Mouse (Mus musculus): Measurements from ENCODE around the gene Atg13. TPM values are rescaled to one million over a fixed set of nuclear protein-coding genes. Genes with fewer than 3 reads are reported as not detected.

Gene Atg13
- 10 to 100 TPM; 28.7 to 34.9 TPM for polyA plus RNA-seq (2017; shearing (Covaris generic))

GRCm38 (mm10) chr2:91710272-91711234 lies at the start of gene Atg13, which contains the start of gene Harbi1:
Gene Atg13, minus strand, starts transcription at chr2:91710576.
Gene Harbi1, plus strand, starts transcription at chr2:91710852.
- peak; percentile 97 for ATAC-seq

DNA sequence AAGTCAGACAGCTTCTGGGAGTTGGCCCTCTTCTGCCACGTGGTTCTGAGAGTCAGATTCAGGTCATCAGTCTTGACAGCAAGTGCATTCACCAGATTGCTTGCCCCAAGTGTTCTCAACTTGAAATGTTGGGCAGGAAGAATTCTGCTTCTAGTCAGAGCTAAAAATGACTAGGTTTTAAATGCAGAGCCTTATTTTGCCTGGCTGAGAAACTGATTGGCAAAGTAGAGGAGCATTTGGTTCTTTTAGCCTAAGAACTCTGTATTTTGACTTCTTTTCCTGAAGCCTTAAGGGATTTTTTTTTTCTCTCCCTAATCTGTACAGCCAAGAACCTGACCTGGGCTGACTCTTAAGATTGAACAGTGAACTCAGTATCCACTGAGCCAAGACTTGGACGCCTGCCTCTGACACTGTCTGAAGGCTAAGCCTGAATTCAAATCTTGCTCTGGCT lies 39.5 kb upstream of the Atg13 start:
- ATAC-seq, result no peak

DNA sequence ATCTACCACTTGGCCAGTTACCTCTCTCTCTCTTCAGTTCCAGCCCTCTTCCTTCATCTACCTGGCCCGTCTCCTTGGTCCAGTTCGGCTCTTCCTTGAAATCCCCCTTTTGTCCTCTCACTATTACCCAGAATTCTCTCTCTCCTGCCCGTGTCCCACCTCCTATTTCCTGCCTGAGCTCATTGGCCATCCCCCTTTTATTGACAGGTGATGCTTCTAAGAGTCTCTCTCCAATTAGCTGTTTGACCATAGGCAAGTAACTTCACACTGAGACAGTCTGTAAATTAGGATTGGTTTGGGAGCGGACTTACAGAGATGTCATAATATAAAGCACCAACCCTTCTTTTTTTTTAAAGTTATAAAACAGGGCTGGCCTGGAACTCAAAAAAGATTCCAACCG lies 34.3 kb upstream of the Atg13 start:
- no peak for ATAC-seq

- no peak for ATAC-seq
These were observed 29.2 kb upstream of the Atg13 start for GRCm38 (mm10) chr2:91739586-91739985.

GRCm38 (mm10) chr2:91735221-91735620 lies 24.8 kb upstream of the Atg13 start:
- ATAC-seq, result no peak

GRCm38 (mm10) chr2:91729971-91730821 lies 19.8 kb upstream of the Atg13 start, which contains the start of gene Ambra1:
Gene Ambra1, plus strand, starts transcription at chr2:91730134.
- peak; percentile 83 for ATAC-seq

DNA sequence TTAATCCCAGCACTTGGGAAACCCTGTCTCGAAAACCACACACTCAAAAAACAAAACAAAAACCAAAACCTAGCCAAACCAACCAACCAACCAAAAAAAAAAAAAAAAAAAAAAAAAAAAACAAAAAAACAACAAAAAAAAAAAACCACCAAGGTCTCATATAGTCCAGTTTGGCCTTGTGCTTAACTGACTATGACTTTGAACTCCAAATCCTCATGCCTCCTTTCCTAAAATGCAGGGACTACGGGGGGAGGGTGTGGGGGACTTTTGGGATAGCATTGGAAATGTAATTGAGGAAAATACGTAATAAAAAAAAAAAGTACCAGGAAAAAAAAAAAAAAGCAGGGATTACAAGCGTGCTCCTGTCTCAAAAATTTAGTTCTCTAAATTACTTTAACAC lies 19.2 kb upstream of the Atg13 start:
- ATAC-seq, result no peak

GRCm38 (mm10) chr2:91727011-91727410 lies 16.6 kb upstream of the Atg13 start:
- ATAC-seq, result no peak

DNA sequence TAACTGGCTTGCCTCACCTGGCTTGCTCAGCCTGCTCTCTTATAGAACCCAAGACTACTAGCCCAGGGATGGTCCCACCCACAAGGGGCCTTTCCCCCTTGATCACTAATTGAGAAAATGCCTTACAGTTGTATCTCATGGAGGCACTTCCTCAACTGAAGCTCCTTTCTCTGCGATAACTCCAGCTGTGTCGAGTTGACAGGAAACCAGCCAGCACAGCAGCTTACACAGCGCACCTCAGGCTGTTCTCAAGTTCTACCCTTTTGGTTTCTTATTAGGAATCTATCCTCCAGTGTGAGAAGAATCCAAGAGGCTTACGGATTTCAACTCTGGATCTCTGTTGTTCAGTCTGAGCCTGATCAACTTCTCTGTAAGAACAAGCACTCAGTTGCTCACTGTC lies 15.1 kb upstream of the Atg13 start:
- ATAC-seq, result peak; percentile 13

- ATAC-seq, result no peak
These were observed 14.3 kb upstream of the Atg13 start for GRCm38 (mm10) chr2:91724716-91725115.

DNA sequence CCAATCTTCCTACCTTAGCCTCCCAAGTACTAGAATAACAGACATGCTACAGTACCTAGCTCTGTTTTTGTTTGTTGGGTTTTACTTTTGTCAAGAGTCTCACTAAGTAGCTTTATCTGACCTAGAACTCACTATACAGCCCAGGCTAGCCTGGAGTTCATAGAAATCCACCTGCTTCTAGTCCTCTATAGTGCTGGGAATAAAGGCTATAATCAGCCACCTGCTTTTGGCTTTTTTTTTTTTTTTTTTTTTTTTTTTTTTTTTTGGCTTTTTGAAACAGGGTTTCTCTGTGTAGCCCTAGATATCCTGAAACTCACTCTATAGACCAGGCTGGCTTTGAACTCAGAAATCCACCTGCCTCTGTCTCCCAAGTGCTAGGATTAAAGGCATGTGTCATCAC lies 13.6 kb upstream of the Atg13 start:
- no peak for ATAC-seq

GRCm38 (mm10) chr2:91723382-91723781 lies 13.0 kb upstream of the Atg13 start:
- ATAC-seq, result no peak

DNA sequence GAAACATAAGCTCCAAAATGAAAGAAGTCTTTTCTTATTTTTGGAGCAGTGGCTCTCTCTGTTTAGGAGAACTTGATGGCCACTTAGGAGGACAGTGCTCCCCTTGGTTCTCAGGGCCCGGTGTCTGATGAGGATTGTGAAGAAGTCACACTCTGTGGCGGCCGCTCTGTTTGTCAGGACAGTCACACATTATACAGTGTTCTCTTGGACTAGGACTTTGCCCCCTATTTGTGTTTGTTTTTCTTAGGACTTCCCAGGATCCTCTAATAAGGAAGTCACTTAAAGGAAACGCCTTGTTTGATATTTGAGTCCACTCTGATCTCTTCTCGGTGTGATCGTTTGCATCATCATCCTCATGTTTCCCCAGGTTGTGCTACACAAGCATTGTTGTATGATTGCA lies 7.9 kb upstream of the Atg13 start:
- no peak for ATAC-seq

- ATAC-seq, result no peak
These were observed 4.5 kb upstream of the Atg13 start for GRCm38 (mm10) chr2:91714921-91715320.

- no peak for ATAC-seq
These were observed 1.0 kb upstream of the Atg13 start for GRCm38 (mm10) chr2:91711256-91711925.

- ATAC-seq, result no peak
These were observed 2.0 kb downstream of the Atg13 start for GRCm38 (mm10) chr2:91708361-91708760.

DNA sequence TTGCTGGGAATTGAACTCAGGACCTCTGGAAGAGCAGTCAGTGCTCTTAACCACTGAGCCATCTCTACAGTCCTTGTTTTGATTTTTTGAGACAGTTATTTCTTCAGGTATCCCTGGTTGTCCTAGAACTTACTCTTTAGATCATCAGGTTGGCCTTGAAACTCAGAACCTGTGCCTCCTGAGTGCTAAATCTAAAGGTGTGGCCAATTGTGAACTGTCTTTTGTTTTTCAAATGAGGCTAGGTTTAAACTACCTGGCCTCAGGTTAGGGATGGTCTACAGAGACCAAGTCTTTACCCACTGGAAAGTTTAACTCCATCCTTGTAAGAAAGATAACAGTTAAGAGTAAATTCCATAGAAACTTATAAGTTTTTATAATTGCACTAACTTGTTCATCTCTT lies 3.9 kb downstream of the Atg13 start:
- no peak for ATAC-seq

DNA sequence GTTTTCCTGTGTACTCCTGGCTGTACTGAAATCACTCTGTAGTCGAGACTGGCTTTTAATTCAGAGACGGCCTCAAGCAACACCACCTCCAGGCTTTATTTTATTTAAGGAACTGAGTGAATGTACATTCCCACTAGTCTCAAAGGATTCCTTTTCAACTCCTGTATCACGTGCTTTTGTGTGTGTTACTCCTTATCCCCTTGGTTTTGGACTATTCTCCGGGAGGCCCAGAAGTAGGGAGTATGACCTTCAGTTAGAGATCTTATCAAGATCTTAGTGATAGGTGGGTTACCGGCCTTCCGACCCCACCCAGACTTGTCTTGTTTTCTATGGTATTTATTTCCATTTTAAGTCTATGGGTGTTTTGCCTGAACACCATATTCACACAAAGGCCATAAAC lies 4.6 kb downstream of the Atg13 start:
- ATAC-seq, result no peak

DNA sequence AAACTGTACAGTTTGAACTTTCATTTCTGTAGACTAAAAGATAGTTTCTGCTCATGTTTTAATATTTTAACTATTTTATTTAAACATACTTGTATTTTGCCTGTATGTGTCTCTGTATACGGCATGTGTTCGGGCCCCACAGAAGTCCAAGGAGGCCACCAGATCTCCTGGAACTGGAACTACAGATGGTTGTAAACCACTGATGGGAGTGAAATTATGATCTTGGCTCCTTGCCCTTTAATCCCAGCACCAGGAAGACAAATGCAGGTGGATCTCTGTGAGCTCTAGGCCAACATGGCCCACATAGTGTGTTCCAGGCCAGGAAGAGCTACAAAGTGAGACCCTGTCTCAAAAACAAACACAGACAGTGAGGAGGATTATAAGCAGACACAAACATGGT lies 9.0 kb downstream of the Atg13 start:
- ATAC-seq, result no peak

DNA sequence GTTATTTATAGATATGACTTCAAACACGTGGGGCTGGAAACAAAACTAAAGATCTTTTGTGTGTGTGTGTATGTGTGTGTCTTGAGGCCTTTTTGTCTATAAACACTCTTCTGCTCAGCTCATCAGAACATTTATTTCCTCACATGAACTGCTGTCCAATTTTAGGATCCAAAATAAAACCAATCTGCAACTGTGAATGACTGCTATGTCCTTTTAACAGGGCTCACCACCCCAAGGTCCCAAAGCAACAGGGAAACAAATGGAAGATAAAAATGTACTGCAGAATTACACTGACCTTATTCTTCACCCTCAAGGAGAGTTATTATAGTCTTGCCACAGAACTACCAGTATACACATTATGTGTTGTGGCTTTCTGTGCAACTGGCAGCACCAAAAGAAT lies 11.2 kb downstream of the Atg13 start:
- no peak for ATAC-seq

DNA sequence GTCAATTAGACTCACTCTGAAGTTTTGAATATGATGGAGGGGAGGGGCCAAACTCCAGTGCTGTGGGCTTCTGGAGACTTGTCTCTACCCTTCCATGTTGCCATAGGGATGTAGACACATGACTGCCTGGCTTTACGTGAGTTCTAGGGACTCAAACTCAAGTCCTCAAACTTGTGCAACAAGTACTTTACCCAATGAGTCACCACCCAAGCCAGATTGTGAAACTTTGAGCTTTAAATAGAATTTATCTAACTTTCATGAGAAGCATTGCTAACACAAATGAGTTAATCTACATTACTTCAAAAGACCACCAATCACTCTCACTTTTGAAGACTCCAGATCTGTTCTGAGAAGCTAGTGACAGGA lies 14.2 kb downstream of the Atg13 start:
- ATAC-seq, result no peak

DNA sequence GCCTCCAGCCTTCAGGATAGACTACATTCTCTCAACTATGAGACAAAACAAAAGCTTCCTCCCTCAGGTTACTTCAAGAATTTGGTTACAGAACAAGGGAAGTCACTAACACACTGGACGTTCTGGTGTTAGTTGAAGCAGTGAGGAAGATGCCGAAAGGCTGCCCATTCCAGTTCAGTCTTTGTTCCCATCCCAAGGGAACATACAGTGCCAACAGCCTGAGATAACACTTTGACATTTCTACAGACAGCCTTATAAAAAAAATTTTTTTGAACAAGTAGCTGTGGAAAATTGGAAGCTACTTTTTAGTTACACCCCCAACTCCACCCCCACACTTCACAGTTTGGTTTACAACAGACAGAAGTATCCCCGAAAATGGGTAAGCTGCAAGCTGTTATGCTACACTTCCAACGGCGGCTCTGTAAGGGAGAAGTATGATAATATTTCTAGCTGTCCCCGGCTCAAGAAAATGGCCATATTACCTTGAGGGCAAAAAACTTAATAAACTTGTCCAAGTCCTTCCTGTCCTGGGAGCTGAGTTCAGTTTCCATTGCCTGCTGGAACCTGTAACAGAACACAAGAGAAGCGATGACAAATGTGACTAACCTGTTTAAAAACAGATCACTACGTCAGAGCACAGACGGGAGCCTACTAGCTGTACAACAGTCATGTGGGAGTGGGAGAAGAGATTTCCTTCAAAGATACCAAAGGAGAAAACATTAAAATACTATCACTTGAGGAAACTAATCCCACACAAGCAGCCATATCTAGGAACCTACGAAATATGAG lies 14.7 kb downstream of the Atg13 start:
- ATAC-seq, result no peak
